In the genomic region with DNA sequence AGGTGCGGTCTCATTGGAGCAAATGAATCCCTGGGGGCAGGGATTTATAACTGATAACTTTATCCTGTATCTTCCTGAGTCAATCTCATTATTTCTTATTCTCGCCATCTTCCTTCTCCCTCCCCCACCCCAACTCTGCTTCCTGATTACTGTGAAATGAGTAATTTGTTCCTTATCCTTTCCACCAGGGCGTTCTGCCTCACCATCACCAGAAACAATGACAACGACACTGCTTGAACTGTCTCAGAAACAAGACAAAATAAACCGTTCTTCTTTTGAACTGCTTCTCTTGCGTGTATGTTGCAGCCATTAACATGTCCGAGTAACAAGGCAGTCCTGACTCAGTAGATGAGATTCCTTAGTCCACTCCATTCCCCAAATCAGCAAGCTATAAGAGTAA, we compare ENCODE assay signal across 29 mouse cellular contexts.
"Had no signal": no experiment of that assay in that cellular context is flagged by ENCODE, and none has a peak within 500 bp of the region (broad histone marks: within the 10 kb centered on the region; RNA-seq: fewer than 3 reads in every experiment).

No protein-coding gene starts in this region.

- H3K4me3 ChIP-seq: limb, embryonic 10.5 days; limb, embryonic 12.5 days; limb, embryonic 13.5 days; limb, embryonic 15.5 days; liver, embryonic 12.5 days; liver, embryonic 13.5 days; liver, embryonic 15.5 days; lung, embryonic 15.5 days; megakaryocyte, embryonic 14.5 days; midbrain, embryonic 10.5 days; midbrain, embryonic 12.5 days; midbrain, embryonic 13.5 days; midbrain, embryonic 15.5 days; myocyte had no signal

- H3K4me1 ChIP-seq: limb, embryonic 10.5 days; limb, embryonic 12.5 days; limb, embryonic 15.5 days; liver, embryonic 12.5 days; liver, embryonic 13.5 days; liver, embryonic 15.5 days; lung, embryonic 15.5 days; midbrain, embryonic 10.5 days; midbrain, embryonic 12.5 days; midbrain, embryonic 13.5 days; midbrain, embryonic 15.5 days had no signal

- DNase-seq: left cerebral cortex, postnatal 4 days; liver; liver, embryonic 13.5 days; liver, postnatal 0 days; lung, adult 18-20 months; lung, adult 2 months; lung, embryonic 14.5 days; lung, postnatal 10 days; lung, postnatal 14 days; lung, postnatal 36 days; lung, postnatal 4 days; midbrain, embryonic 14.5 days had no signal

- H3K36me3 ChIP-seq: limb, embryonic 10.5 days; limb, embryonic 12.5 days; limb, embryonic 13.5 days; limb, embryonic 15.5 days; liver, embryonic 12.5 days; liver, embryonic 13.5 days; liver, embryonic 15.5 days; lung, embryonic 15.5 days; midbrain, embryonic 10.5 days; midbrain, embryonic 12.5 days; midbrain, embryonic 13.5 days; midbrain, embryonic 15.5 days had no signal

- H3K27me3 ChIP-seq: limb, embryonic 12.5 days; limb, embryonic 13.5 days; limb, embryonic 15.5 days; liver, embryonic 12.5 days; liver, embryonic 13.5 days; liver, embryonic 15.5 days; lung, embryonic 15.5 days; megakaryocyte, embryonic 14.5 days; midbrain, embryonic 12.5 days; midbrain, embryonic 13.5 days; midbrain, embryonic 15.5 days had no signal

- ATAC-seq: liver, embryonic 12.5 days; liver, postnatal 0 days; lung, postnatal 0 days; midbrain, embryonic 13.5 days; midbrain, embryonic 15.5 days; midbrain, embryonic 16.5 days had no signal

- H3K9me3 ChIP-seq: limb, embryonic 10.5 days; limb, embryonic 12.5 days; limb, embryonic 13.5 days; limb, embryonic 15.5 days; liver, embryonic 12.5 days; liver, embryonic 13.5 days; liver, embryonic 15.5 days; lung, embryonic 15.5 days; megakaryocyte, embryonic 14.5 days; midbrain, embryonic 10.5 days; midbrain, embryonic 12.5 days; midbrain, embryonic 13.5 days; midbrain, embryonic 15.5 days had no signal

- H3K27ac ChIP-seq: limb, embryonic 10.5 days; limb, embryonic 12.5 days; limb, embryonic 13.5 days; limb, embryonic 15.5 days; liver, embryonic 12.5 days; liver, embryonic 13.5 days; liver, embryonic 14.5 days; liver, embryonic 15.5 days; lung, embryonic 15.5 days; macrophage; midbrain, embryonic 10.5 days; midbrain, embryonic 12.5 days; midbrain, embryonic 13.5 days; midbrain, embryonic 15.5 days had no signal
